Mouse (Mus musculus): Measurements from ENCODE around the gene Scap.
"Not testable (repeated sequence)": the region's sequence is repeated elsewhere in the genome, so short reads cannot be mapped to it uniquely, and the experiment has no call there.

Scap gene

DNA sequence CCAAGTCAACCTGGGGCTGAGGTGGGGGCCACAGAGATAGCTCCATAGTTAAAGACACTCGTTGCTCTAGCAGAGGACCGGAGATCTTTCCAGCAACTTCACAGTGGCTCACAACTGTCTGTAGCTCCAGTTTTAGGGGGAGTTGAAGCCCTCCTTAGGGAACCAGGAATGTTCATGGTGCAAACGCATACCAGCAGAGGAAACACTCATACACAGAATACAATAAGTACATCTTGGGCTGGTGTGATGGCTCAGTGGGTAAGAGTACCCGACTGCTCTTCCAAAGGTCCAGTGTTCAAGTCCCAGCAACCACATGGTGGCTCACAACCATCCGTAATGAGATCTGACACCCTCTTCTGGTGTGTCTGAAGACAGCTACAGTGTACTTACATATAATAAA lies 2.2 kb upstream of the Scap start:
- not testable (repeated sequence) for DNase-seq (ENCODE audit: low read depth, low spot score)

DNA sequence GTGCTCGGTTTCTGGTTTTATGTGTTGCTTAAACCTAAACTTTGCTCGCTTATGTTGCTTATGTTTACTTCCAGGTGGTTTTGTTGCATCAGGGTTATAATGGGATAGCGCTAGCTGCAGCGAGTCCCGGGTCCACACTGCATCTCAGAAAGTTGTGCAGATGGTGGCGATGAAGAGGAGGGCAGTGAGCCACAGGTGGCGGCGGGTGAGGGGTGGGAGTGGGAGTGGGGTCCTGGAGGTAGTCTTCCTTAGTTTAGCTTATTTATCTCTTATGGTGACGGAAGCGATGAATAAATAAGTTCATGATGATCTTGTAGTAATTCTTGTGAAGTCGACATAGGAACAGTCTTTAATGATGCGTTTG lies 790 bp downstream of the Scap start:
- DNase-seq (ENCODE audit: low read depth, low spot score), result no peak

DNA sequence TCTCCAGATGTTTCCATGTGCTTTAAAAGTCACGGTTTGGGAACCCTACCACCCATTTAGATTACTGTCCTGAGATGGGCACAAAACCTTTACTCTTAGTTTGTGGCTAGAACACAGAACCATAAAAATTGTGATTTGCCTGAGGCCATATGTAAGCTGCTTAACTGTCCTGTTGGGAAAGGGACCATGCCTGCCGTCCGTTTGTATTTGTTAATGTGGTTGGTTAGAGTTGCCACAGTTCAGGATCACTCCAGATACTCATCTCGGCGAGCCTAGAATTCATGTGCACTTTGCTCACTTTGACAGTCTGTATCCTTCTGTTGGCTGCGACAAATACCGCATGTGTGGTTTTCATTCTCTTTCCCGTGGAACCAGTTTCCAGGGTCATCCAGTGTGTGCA lies 1.8 kb downstream of the Scap start:
- DNase-seq (ENCODE audit: low read depth, low spot score), result no peak

DNA sequence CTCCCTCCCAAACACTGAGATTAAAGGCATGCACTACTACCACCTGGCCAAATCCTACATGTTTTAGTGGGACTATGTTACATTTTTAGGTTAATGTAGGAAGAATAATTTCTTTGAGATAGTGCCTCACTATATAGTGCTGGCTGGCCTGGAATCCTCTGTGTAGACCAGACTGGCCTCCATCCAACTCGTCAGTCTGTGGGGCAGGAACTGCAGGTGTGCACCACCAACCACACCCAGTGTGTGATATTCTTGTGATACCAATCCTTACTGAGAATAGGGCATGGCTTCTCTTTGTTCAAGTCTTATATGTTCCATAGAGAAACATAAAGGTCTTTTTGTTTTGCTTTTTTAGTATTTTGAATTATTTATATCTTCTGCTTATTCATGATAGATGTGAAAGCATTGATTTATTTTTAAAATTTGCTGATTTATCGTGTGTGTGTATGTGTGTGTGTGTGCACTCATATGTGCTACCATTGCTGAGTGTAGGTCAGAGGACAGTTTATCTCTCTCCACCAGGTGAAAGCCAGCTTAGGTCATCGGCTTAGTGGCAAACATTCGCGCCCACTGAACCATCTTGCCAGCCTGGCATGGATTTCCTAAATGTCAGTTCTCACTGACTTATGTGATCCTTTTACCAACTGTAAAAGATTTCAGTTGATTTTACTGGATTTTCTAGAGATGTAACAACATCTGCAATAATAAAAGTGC lies 7.1 kb downstream of the Scap start:
- no peak for DNase-seq (ENCODE audit: low read depth, low spot score)

DNA sequence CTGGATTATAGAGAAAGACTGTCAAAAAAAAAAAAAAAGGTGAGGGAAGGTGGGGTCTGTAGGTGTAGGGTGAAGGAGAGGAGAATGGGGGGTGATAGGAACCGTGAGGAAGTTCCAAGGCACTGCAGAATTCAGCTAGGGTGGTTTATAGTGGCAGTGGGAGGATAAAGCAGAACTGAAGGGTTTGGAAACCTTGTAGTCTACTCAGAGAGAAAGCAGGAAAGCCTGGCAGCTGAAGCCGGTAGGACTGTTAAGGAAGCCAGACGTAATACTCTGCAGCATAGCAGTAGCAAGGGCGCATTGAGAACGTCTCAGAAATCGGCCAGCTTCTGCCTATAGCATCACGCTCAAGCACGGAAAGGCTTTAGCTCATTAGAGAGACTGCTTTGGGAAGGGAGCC lies 8.9 kb downstream of the Scap start:
- no peak for DNase-seq (ENCODE audit: low read depth, low spot score)

DNA sequence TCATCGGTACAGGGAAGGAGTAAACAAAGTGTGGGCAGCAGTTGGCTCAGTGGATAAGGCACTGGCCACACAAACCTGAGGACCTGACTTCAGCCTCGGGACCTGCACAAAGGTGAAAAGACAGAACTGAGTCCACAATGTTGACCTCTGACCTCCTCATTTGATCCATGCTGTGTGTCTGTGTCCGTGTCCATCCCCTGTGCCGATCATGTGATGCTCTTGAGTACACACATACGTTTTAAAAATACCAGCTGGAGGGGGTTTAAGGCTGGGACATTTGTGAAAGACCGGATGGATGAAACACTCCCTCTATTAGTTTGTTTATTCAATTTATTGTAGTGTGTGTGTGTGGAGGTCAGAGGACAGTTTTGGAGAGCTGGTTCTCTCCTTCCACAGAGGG lies 10.7 kb downstream of the Scap start:
- DNase-seq (ENCODE audit: low read depth, low spot score), result no peak

DNA sequence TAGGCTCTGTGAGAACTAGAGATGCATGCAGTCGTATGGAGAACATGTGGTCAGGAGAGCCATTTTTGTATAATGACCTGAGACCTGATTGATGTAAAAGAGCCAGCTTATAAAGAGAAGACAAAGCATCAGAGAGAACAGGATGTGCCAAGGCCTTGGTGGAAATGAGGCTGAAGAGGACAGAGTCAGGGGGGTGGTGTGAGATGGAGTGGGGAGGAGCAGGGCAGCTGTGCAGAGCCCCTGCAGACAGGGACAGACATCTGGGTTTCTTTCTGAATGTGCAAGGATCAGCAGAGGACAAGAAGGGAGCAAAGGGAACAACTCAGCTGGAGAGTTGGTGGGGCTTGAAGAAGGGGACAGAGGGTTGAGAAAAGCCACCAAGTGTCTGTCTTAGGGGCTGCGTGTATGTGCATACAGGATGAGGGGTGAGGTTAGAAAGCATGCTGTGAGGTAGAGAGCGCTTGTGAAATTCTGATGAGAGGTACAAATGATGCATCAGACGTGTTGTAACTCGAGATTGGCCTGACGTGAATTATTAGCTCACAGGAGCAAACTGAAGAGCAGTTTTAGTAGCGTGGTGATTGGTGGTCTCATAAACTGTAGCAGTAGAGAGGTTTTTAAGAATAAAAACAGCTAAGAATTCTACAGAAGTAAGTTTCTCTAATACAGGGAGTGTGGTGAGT lies 12.1 kb downstream of the Scap start:
- no peak for DNase-seq (ENCODE audit: low read depth, low spot score)

DNA sequence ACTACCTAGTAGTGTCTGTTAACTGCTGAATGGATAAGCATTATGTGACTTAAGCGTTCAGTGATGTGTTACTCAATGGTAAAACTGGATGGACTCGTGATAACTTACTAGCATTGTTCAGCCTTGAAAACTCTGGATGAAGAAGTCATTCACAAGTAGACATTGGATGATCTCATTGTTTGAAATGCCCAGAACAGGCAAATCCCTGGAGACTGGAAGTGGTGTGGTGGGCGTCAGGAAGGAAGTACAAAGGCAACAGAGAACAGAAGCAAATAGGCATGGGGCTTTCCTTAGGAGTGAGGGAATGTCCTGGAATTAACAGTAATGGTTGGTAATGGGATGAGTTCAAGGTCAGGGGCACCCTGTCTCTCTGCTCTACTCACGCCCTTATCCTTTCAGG lies 15.8 kb downstream of the Scap start:
- DNase-seq (ENCODE audit: low read depth, low spot score), result no peak

DNA sequence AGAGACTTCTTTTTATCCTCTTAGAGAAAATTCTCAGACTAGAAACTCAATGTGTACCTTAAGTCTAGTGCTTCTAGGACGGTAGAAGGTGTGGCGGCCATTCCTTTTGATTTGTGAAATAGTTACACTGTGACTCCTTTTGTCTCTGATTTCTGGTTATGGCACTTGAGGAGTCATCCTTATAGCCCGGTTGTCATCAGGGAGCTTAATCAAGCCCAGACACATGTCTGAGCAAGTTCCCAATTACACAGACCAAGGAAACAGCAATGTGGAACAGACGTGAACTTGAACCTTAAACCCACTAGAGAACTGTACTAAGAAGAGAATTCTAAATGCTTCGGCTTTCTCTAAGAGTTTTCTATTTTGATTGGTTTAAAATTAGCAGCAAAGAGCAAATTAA lies 17.1 kb downstream of the Scap start:
- DNase-seq (ENCODE audit: low read depth, low spot score), result no peak

DNA sequence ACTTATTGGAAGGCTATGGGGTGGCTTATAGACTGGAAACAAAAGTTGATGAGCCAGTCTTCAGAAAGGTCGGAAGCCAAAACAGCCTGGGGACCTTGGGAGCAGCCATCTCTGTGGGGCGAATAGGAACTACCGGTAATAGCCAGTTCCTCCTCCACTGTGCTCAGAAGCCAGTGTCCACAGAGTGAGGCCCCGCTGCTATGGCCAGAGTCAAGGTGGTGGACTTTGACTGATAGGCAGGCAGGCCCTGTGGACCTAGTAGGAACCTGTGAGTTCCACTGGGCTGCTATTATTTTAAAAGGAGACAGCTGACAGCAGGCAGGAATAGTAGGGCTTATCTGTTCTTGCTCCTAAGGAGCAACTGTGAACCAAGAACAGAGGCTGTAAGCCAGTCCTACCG lies 17.5 kb downstream of the Scap start:
- DNase-seq (ENCODE audit: low read depth, low spot score), result no peak

DNA sequence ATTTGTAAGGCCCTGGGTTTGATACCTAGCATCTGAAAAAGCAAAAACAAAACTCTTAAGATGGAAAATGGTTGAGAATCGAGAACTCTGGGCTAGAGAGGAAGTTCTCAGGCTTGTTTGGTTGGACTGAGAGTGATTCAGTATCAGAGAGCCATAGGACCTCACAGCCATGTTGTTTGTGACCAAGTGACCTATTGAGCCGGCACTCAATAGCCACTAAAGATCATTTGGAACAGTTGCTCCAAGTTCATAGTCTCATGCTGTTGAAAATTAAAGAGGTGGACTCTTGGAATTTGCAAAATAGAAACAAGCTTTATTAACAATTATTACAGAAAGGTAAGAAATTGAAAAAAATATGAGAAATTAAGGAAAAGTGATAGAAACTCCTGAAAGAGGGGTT lies 18.3 kb downstream of the Scap start:
- DNase-seq (ENCODE audit: low read depth, low spot score), result no peak

DNA sequence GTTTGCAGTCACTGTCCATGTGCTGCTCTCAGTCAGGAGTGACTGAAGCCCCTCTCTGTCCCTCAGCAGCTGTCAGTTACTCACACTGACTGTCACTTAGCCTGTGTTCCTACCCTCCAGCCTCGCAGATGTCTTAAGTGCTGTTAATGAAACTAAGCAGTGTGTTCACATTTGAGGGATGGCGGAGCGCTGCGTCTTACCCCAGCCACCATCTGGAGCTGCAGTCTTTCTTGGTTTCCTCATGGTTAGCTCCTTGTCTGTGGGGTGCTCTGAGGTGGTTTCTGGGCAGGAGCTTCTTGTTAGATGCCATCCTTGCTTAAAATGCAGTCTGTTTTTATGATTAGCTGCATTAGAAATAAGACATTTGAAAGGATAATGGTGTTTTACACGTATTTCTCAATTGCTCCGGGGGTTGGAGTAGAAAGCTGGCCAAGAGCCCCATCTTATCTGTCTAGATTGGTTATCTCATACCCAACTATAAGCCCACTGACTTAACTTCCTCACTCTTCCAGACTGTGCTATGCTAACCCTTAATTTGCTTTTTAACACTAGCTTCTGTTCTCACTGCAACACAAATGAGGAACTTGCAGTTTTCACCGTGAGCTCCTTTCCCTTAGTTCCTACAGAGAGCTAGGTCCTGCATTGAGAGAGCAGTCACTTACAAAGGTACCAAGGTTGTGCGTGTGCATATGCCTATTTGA lies 19.0 kb downstream of the Scap start:
- no peak for DNase-seq (ENCODE audit: low read depth, low spot score)

DNA sequence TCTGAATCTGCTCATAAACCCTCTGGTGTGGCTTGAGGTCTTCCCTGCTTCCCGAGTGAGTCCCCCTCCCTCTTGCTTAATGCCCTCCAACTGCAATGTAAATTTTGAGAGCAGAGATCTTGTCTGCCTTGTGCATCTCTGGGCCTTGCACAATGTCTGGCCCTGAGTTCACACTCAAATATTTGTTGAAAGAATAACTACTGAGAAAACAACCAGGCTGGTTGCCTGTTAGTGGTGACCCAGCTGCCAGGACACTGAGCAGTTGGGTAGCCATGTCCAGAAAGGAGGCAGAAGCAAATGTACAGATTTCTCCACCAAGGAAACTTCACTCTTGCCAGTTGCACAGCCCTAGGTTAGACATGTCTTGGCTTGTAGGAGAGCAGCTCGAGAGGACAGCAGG lies 25.3 kb downstream of the Scap start:
- DNase-seq (ENCODE audit: low read depth, low spot score), result no peak

DNA sequence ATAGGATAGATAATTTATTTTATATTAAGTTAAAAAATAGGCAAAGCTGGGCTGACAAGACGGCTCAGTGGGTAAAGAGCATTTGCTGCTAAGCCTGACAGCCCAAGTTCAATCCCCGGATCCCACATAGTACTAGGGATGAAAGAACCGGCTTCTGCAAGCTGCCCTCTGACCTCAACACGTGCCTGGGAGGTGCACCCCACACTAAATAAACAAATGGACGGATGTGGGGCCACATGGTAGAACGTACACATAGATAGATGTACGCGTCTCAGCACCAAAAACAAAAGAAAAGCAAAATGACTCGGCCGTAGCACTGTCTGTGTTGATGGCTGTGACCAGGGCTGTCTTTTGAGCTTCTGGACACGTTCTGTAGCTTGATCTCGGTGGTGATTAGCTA lies 28.2 kb downstream of the Scap start:
- DNase-seq (ENCODE audit: low read depth, low spot score), result no peak

DNA sequence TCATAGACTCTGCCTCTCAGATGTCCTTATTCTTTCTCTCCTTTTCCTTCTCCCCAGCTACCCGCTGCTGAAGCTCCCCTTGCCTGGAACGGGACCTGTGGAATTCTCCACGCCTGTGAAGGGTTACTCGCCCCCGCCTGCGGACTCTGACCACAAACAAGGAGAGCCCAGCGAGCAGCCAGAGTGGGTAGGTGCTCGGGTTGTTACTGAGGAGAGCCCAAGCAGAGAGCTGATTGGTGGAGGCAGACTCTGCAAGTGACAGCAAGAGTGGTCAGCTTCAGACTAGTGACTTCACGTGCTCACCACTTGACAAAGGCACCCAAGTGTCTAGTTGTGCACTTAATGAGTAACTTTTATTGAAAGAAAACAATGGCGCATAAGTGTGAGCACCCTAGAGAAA lies 29.2 kb downstream of the Scap start:
- DNase-seq (ENCODE audit: low read depth, low spot score), result no peak

DNA sequence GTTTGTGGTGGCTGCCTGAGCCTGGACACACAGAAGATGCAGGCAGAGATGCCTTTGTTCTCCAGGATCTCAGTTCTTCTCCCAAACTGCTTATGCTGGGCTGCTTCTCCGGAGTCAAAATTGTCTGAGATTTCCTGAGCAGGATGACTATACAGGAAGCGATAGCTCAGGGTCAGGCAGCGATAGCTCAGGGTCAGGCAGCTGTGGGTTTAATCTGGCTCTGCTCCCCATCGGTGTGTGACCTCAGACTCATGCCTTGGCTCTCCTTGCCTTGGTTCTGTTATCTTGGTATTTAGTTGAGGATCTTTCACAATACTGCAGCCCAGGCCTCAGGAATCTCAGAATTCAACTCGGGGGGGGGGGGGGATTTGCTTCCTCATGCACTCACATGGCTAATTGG lies 33.7 kb downstream of the Scap start:
- DNase-seq (ENCODE audit: low read depth, low spot score), result no peak

DNA sequence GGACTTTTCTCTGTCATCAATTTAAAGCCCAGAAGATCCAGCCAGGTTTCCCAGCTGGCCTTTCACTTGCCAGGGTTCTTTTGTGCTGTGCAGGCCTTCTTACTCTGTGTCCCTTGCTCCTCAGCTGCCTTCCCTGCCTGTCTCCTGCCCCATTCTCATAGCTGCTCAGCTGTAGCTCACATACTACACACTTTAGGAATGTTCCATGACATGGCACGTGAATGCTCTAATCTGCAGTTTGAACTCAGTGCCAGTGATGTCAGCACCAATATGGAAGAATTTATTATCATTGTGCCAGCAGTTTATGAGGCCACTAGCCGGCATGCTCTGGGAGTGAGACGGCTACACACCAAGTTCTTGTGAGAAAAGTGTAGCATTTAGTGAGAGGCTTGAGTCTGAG lies 36.8 kb downstream of the Scap start:
- DNase-seq (ENCODE audit: low read depth, low spot score), result no peak

DNA sequence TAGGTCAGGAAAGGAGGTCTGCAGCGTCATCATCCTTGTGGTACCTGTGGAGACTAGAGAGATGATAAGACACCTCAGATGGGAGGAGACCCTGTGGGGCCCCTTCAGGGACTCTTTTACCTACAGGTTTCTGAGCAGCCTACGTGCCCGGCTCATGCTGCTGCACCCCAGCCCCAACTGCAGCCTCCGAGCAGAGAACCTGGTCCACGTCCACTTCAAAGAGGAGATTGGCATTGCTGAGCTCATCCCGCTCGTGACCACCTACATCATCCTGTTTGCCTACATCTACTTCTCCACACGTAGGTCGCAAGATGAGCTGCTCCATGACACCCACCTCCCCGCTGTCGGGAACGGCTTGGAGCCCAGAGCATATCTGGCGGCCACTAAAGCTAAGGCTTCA lies 40.8 kb downstream of the Scap start:
- DNase-seq (ENCODE audit: low read depth, low spot score), result no peak

DNA sequence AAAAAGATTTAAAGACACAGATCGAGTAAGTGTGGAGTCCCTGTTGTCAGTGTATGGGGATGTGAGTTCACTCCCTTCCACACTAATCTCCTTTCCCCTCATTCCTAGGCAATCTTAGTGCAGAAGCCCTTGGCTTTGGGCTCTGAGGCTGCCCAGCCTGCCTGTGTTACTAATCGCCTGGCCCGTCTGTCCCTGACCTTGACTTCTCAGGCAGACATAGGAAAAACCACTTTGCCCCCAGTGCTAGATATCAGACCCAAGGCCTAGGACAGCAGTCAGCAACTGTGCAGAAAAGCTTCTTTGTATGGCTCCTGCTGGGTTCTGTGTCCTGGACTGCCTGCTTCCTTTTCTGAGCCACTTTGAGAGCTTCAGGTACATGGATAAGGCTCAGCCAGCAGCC lies 42.6 kb downstream of the Scap start:
- DNase-seq (ENCODE audit: low read depth, low spot score), result no peak

DNA sequence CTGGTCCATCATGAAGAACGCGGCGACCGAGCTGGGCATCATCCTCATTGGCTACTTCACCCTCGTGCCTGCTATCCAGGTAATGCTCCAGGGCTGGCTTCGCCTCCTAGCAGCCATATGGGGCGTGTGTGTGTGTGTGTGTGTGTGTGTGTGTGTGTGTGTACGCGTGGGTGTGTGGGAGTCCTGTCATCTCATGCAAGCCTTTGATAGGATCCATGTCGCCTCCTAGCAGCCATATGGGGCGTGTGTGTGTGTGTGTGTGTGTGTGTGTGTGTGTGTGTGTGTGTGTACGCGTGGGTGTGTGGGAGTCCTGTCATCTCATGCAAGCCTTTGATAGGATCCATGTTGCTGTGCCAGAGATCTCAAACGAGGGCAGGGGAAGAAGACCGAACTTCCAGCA lies 44.6 kb downstream of the Scap start:
- not testable (repeated sequence) for DNase-seq (ENCODE audit: low read depth, low spot score)

DNA sequence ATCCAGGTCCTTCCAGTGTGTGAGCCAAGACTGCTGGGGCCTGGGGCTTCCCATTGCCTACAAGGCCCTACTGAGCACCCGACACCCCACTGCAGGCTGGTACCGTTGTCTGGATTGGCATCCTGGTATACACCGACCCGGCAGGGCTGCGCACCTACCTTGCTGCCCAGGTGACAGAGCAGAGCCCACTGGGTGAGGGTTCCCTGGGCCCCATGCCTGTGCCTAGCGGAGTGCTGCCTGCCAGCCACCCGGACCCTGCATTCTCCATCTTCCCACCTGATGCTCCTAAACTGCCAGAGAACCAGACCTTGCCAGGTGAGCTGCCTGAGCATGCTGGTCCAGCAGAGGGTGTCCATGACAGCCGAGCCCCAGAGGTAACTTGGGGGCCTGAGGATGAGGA lies 46.3 kb downstream of the Scap start:
- no peak for DNase-seq (ENCODE audit: low read depth, low spot score)

DNA sequence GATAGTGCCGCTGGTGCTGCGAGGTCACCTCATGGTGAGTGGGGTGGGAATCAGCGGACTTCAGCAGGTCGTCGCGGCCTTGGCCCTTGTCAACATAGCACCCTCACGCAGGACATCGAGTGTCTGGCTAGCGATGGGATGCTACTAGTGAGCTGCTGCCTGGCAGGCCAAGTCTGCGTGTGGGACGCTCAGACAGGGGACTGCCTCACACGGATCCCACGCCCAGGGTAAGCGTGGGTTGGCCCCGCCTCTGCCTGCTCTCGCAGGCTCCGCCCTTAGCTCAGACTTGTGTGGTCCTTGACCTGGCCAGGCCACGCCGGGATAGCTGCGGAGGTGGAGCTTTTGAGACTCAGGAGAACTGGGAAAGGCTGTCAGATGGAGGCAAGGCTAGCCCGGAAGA lies 47.6 kb downstream of the Scap start:
- no peak for DNase-seq (ENCODE audit: low read depth, low spot score)

DNA sequence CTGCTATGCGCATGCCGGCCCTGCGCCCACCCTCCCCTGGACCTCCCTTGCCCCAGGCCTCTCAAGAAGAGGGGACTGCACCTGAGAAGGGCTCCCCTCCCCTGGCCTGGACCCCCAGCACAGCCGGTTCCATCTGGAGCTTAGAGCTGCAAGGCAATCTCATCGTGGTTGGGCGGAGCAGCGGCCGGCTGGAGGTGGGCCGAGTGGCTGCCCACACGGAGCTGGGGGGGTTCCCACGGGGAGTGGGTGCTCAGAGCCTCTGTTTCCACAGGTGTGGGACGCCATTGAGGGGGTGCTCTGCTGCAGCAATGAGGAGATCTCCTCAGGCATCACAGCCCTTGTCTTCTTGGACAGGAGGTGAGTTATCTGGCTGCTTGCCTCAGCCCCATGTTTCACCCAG lies 48.2 kb downstream of the Scap start:
- no peak for DNase-seq (ENCODE audit: low read depth, low spot score)

Data from forelimb bud, embryonic 11.5 days (tissue).